Mouse (Mus musculus): ENCODE measurements around the gene Iqschfp.

The Iqschfp gene

DNA sequence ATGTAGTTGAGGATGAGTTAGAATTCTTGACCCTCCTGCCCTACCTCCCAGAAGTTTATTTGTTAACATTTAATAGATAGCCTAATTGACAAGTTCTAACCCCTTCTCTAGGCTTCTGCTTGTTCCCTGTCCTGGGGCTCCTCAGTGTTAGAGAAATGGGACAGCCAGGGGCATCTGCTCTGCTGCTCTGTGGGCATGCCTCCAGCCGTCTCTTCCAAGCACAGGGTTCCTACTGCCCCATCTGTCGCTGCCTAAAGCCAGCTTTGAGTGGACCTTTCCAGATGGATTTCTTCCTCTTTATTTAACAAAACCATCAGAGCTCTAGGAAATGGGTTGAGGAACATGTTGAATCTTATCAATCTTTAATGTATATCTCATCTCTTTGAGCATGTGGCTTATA, 529.8 kb downstream of the Iqschfp start:
- DNase-seq (ENCODE audit: extremely low read depth, low read depth) = no peak

DNA sequence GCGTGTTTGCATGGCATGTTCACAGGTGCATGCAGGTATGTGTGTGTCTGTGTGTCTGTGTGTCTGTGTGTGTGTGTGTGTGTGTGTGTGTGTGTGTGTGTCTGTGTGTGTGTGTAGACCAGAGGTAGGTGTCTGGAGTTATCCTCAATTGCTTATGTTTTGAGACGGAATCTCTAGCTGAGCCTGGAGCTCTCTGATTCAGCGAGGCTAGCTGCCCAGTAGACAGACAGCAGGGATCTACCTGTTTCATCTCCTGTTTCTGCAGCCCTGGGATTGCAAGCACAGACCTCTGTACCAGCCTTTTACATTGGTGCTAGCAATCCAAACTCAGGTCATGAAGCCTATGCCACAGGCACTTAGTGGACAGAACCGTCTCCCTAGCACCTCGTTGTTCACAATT, 536.0 kb downstream of the Iqschfp start:
- no peak for DNase-seq (ENCODE audit: extremely low read depth, low read depth)

DNA sequence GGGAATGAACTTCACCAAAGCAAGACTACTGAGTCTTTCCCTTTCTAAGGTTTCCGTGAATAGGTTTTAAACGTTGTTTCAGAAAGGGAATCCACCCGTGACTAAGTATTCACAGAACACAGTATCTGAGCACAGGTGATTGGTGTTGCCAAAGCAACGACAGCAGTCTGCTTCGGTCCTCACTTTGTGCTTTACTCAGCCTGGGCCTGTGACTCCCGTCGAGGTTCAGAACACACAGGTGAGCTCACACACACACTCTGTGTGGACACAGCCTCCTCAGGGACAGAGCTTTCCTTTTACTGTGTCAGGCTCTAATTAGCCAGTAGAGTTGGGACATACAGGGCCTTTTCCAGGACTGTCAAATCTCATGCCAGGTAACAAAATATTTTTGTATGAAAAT, 542.4 kb downstream of the Iqschfp start:
- no peak for DNase-seq (ENCODE audit: extremely low read depth, low read depth)

DNA sequence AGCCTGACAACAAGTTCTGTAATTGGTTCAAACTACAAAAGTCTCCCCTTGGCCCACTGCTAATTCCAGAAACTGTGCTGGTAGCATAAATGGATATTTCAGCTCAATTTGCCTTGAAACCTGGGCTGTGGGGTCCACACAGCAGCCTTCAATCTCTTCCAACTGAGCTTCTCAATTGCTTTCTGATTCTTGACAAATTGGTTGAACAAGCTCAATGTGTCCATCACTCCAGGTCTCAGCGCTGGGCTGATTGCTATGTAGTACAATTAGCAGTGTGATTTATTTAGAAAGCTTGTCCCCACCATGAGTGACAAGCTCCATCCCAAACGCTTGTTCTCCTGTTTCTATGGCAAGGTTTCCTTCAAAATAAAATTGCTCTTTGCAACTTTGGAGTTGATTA, 542.9 kb downstream of the Iqschfp start:
- DNase-seq (ENCODE audit: extremely low read depth, low read depth) = no peak

DNA sequence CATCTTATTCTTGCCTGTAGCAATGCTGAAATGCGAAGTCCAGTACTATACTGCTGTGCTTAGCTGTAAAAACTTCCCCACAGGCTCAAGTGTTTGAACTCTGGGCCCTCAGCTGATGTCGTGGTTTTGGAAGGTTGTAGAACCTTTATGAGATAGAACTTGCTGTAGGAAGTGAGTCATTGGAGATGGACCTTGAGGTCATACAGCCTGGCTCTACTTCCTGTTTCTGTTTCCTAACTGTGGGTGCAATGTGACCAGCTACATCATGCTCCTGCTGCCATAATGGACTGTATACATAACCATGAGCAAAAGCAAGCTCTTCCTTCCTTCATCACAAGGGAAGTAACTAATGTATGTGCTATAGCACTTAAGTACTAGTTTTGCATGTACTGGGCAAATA, 556.4 kb downstream of the Iqschfp start:
- DNase-seq (ENCODE audit: extremely low read depth, low read depth) = no peak

DNA sequence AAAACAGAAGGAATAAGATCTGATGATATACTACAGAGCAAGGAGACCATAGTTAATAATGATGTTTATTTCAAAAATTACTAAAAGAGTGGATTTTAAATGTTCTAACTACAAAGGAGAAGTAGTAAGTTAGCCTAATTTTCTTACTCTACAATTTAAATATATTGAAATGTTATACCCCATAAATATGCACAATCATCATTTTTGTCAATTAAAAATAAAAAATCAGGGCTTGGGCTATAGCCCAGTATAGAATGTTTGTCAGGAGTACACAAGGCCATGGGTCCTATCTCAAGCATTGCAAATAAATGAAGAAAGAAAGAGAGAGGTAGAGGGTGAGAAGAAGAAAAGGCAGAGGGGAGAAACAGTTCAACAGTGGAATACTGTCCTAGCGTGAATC, 559.6 kb downstream of the Iqschfp start:
- no peak for DNase-seq (ENCODE audit: extremely low read depth, low read depth)

DNA sequence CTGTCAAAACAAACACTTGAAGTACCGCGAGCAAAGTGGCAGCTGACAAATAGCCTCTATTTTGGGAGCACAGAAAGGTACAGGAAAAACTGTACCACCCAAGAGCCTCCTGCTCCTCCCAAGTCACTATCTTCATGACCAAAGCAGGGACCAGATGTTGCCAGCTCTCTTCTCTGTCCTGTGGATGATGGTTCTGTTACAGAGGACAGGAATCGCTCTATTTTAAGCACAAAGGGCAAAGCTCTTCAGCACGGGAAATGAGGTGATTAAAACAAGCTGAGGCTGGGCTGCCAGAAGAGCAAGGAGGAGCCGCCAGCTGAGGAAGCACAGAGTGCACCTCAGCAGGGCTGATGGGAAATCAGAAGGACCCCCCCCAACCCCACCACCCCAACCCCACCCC, 561.2 kb downstream of the Iqschfp start:
- DNase-seq (ENCODE audit: extremely low read depth, low read depth) = no peak

DNA sequence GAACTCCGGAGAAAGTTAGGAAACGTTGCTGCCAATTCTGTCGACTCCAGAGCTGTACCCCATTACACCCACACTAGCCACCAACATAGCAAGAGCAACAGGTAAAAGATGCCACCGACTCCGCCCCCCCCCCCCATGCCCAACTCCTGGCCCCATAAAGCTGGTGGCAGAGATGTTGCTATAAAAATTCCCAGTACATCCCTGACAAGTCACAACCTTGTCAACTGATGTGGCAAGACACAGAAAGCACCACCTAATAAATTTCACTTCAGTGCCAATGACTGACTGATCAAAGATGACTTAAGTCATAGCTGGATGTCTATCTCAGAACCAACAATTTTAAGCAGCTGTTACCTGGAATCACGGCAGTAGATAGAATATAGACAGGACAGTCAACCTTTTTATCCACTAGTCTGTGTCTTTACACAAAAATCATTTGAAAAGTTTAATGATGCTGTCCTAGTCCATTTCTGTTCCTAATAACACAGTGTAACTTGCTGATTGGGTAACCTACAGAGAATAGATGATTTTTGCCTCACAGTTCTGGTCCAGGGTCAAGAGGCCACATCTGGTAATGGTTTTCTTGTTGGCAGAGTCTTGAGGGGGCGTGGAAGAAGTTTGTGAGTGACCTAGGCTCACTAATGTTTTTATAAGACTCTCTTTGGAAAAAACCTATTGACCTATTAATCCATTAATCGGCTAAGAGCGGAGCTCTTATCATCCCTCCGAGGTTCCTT, 561.9 kb downstream of the Iqschfp start:
- no peak for DNase-seq (ENCODE audit: extremely low read depth, low read depth)

DNA sequence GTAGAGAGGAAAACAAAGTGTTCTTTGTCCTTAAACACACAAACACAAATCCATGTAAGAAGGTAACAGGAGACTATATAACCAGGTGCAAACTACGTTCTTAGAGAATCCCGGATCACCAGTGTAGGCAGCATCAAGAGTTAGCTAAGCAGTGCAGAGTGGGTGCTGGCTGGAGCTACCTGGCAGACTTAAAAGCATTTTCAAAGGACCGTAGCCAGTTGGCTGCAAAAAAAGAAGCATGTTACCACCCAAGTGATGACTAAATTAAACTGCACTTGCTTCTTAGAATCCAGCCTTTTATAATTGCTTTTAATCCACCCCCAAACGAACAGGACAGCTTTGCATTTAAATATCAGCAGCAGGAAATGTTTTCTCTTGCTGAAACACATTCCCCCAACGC, 574.6 kb downstream of the Iqschfp start:
- DNase-seq (ENCODE audit: extremely low read depth, low read depth) = no peak

DNA sequence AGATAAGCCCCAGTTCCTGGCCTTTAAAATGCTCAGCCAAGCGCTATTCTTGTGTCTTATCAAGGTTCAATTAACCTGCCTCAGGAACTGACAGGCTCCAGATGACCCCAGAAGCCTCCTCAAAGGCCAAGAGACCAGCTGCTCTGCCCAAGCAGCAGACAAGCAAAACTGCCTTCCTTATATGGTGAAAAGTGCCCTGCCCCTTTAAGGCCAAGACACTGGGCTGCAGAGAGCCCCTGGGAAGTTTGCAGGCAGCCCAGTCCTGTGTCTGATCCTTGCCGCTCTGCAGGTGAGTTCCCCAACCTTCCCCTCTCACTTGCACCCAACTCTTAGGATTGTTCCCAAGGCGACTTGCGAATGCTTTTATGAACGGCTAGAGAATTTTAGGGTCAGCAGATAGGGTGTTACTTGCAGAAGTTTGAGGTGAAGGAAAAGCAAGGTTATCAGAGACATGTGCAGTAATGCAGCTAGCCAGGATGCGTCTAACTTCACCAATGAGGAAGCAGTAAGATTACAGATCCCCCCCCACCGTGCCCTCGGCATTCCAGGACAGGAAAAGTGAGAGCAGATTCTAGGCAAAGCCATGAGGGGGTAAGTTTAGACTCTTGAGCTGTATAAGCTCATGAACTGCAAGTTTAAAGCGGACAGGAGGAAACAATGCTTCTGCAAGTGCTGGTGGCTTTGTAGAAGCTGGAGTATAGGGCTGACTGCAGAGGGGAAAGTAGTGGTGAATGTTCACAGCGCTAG, 576.1 kb downstream of the Iqschfp start:
- DNase-seq (ENCODE audit: extremely low read depth, low read depth) = no peak

DNA sequence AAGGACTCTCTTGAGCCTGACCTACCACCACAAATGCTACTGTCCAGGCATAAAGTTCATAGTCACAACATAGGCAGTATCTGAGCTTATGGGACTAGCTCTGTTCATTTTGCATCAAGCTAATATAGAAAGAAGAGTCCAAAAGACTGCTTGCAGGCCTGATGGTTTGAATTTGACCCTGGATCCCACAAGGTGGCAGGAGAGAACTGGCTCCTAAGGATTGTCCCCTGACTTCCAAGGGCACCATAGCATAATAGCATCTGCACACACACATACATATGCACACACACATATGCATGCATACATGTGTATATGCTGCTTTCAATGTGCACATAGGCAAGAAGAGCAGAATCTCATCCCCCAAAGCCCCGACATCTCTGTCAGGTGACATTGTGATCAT, 577.6 kb downstream of the Iqschfp start:
- no peak for DNase-seq (ENCODE audit: extremely low read depth, low read depth)

DNA sequence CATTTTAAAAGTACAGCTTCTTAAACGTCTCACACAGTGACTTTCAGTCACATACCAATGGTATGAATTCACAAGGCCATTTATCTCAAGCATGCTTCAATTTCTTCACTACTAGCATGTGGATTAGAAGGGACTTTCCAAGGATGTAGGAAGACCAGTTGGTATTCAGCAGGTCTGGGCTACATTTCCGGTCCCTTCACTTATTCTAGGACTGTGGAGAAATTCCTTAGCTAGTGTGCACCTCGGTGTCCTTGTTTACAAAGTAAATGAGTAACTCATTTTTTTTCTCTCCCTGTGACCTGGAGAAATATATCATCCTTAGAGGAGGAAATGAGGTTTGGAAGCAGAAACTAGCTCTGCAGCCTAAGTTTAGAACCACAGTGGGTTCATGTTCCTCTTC, 578.0 kb downstream of the Iqschfp start:
- no peak for DNase-seq (ENCODE audit: extremely low read depth, low read depth)

DNA sequence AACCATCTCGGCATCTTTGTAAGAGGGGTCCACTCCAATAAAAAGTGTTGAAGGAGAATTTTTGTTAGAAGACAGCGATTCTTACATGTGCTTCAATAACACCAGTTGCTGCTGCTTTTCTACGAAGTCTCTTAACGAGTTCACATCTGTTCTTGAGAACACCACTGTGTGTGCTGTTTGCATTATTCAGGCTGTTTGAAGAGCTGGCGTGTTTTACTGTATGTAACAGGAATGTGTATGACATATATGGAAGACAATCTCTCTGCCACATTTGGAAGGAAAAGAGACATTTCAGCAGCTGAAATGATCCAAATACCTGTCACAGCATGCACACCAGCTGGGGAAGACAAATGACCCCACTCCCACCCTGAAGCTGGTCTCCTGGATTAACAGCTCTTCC, 578.6 kb downstream of the Iqschfp start:
- DNase-seq (ENCODE audit: extremely low read depth, low read depth) = no peak

DNA sequence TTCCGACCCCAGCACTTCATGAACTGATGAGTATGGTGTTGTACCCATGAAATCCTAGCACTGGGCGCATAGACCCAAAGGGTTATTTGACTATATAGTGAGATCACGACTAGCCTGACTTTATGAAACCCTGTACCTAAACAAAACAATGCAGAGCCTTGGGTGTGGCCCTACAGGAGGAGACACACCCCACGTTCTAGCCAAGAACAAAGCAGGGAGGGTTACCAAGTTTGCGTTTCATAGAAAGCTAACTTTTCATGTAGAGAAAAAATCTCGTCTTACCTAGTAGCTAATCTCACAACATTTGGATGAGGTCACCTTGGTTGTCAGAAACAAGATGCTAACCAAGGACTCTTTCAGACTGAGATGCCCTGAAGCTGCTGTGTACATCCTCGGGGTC, 584.3 kb downstream of the Iqschfp start:
- no peak for DNase-seq (ENCODE audit: extremely low read depth, low read depth)

DNA sequence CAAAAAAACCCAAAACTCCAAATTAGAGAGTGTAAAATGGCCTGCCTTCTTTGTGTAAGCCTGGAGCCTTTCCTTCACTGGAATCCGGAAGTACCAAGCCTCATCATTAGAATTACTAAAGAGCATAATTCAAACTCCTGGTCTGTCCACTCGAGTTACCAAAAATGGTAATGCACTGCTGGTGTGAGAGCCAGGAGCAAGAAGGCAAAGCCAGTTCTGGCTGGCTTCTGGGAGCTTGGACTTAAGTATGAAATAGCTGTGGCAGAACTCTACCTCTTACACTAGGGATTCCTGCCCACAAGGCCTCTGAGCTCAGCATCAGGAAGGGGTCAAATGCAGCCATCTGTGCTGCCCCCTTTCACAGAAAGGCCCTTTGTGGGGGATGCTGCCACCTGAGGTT, 585.4 kb downstream of the Iqschfp start:
- DNase-seq (ENCODE audit: extremely low read depth, low read depth) = no peak

DNA sequence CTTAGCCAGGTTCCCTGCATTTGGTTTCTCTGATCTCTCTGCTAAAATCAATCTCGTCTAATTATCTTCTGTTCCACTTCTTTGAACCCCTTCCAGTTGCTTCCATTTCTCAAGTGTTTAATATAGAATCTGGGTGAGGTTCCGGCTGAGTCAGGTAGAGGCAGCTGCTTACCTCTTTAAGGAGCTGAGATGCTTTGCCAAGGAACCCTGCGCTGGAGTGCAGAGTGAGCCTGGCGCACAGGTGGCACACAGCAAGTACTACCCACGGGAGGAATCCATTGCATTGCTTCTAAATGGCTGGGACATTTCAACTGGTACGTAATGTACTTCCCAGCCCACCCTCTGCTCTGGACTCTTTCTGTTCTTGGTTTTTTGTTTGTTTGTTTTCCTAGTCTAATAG, 587.2 kb downstream of the Iqschfp start:
- no peak for DNase-seq (ENCODE audit: extremely low read depth, low read depth)

DNA sequence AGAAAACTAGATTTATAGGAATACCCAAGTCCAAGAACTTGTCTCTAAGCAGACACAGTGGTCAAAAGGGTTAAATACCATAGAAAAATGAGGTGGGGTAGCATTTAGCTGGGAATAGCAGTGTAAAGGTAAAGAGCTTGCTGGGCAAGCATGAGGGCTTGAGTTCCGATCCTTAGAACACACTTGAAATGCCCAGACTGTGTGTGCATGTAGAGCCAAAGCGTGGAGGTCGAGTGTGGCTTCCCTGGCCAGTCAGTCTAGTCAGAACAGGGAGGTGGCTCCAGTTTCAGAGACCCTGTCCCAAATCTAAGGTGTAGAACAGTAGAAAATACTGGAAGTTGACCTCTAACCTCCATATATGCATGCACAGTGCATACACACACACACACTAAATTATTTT, 591.5 kb downstream of the Iqschfp start:
- no peak for DNase-seq (ENCODE audit: extremely low read depth, low read depth)

DNA sequence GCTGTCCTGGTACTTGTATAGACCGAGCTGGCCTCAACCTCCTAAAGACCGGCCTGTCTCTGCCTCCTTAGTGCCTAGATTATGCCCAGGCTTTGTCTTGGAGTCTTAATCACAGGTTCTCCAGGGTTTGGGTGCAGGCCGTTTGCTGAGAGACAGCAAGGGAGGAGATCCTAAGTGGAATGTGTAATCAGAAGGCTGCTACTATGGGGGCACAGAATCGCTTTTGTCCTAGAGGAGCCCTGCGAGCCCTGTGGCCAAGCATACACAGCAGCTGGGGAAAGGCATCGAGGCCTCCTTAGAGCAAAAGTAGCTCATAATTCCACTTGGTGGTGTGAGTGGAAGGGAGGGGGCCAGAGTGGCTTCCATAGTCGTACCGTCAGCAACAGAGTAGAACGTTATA, 592.0 kb downstream of the Iqschfp start:
- DNase-seq (ENCODE audit: extremely low read depth, low read depth) = no peak

DNA sequence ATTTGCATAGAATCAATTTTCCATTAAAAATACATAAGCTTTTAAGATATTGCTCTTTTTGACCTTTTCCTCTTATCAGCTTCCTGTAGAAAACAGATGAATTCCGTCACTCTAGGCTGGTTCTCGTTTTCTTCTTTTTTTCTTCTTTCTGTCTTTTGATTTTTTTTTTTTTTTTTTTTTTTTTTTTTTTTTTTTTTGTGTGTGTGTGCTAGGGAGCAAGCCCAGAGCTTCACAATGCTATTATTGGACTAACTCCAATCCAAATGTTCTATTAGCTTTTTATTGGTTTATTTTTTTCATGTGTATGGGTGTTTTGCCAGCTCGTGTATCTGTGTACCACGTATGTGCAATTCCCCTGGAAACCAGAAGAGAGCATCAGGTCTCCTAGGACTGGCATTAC, 592.5 kb downstream of the Iqschfp start:
- no peak for DNase-seq (ENCODE audit: extremely low read depth, low read depth)

DNA sequence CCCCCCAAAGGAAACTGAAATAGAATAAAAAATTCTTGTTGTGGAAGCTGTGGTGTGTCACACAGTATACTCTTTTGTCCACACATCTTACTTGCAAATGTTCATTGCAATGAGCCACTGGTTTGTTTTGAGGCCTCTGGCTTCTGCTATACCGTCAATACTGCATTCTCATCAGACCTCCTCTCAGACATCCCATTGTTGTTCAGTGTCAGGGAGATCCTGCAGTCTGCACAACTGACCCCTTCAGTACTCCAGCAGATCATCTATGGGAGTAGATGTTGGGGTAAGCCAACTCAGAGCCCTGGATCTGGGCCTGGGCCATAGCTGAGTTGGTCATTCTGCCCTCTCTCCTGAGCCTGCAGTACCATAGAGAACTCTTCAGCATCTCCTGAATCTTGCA, 595.6 kb downstream of the Iqschfp start:
- DNase-seq (ENCODE audit: extremely low read depth, low read depth) = no peak

DNA sequence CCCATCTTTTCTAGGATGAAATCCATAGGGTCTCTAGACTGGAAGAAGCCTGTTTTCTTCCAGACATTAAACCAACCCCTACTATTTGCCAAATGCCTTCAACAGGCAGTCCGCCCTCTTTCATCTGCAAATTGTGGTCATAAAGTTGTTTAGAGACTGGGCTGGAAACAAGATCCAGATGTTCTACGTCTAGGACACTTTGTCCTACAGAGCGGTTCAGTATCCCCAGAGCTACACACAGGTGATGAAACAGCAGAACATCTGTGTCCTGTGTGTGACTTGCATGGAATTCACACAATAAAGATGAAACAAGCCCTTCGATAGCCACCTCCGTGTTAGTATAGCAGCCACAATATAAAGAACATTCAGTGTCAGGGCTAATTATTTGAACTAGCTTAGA, 596.3 kb downstream of the Iqschfp start:
- no peak for DNase-seq (ENCODE audit: extremely low read depth, low read depth)

DNA sequence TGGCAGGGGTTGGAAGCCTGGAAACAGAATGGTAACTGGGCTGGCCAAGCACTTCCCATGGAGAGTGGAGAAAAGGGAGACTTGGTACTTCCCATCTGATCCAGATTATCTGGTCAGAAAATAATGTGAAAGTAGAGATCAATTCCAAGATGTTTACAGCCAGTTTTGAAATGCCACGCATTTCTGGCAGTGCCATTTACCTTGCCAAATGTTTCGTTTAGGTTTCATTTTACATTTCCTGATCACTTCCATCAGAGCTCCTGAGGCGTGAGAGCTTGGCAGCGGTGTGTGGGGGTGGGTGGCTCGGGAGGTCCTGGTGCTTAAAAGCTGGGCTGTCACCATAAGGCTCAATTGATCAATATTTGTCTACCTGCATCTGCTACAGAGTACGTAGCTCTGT, 599.5 kb downstream of the Iqschfp start:
- no peak for DNase-seq (ENCODE audit: extremely low read depth, low read depth)

DNA sequence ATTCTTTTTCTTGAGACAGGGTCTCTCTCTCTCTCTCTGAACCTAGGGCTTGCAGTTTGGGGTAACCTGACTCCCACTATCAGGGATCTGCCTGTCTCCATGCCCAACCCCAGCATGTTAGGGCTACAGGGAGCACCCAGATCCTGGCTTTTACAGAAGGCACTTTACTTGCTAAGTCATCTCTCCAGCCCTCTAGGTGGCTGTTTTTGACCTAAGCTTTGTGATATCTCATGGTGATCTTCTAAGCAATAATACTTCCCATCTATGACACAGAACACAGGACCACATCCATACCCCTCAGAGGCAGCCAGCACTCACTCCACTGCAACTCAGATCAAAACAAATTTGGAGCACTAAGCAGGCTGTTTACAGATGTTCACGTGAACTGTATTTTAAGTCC, 600.0 kb downstream of the Iqschfp start:
- no peak for DNase-seq (ENCODE audit: extremely low read depth, low read depth)

All from MEL-GATA-1-ER (cell line).